Mouse (Mus musculus) limb, embryonic 14.5 days (tissue): ENCODE measurements around the gene Acbd6. TPM values are rescaled to one million over a fixed set of nuclear protein-coding genes. Genes with fewer than 3 reads are reported as not detected.

ENCODE experiments used
- ATAC-seq: fragments of 200-750 bp; cut with Nextera tagmentation; 2 replicates; pipeline ENCODE4 v1.8.0; 2017; ENCODE audit warnings: low read depth, moderate number of reproducible peaks, moderate TSS enrichment; ENCODE audit not compliant: low FRiP score
- DNase-seq: peaks from one replicate; pipeline ENCODE4 v3.0.0-alpha.2; 2015; ENCODE audit warnings: low spot score
- H3K27ac ChIP-seq: fragments of 300-500 bp; sonication (generic); replicated peaks from 2 replicates; pipeline ENCODE4 v1.5.1; 2014; ENCODE audit warnings: low read depth, mild to moderate bottlenecking, low read length, moderate library complexity, mixed read lengths
- H3K27me3 ChIP-seq: fragments of 300-500 bp; sonication (generic); 2 replicates; pipeline ENCODE4 v1.6.1; 2014; ENCODE audit warnings: low read length, mixed read lengths; ENCODE audit not compliant: control insufficient read depth, insufficient read depth
- H3K36me3 ChIP-seq: fragments of 300-500 bp; sonication (generic); 2 replicates; pipeline ENCODE4 v1.6.1; 2014; ENCODE audit warnings: mild to moderate bottlenecking, low read length, moderate library complexity, mixed read lengths; ENCODE audit not compliant: control insufficient read depth, insufficient read depth
- H3K4me1 ChIP-seq: fragments of 300-500 bp; sonication (generic); 2 replicates; pipeline ENCODE4 v1.6.1; 2014; ENCODE audit warnings: antibody characterized with exemption, low read length, mixed read lengths; ENCODE audit not compliant: control insufficient read depth, insufficient read depth
- H3K4me2 ChIP-seq: fragments of 300-500 bp; sonication (generic); replicated peaks from 2 replicates; pipeline ENCODE4 v1.6.1; 2014; ENCODE audit warnings: low read depth, mild to moderate bottlenecking, low read length, moderate library complexity; ENCODE audit not compliant: severe bottlenecking
- H3K4me3 ChIP-seq: fragments of 300-500 bp; sonication (generic); replicated peaks from 2 replicates; pipeline ENCODE4 v1.5.1; 2014; ENCODE audit warnings: low read length
- H3K9ac ChIP-seq: fragments of 300-500 bp; sonication (generic); 2 replicates; pipeline ENCODE4 v1.6.1; 2014; ENCODE audit warnings: mild to moderate bottlenecking, low read depth, low read length, moderate library complexity; ENCODE audit not compliant: severe bottlenecking
- H3K9me3 ChIP-seq: fragments of 300-500 bp; sonication (generic); 2 replicates; pipeline ENCODE4 v1.6.1; 2016; ENCODE audit warnings: low read length; ENCODE audit not compliant: control insufficient read depth
- POLR2A ChIP-seq: fragments of 200-500 bp; IDR thresholded peaks from 2 replicates; pipeline ENCODE4 v1.8.0; 2012; ENCODE audit warnings: inconsistent platforms, mild to moderate bottlenecking, moderate library complexity, borderline replicate concordance; ENCODE audit not compliant: insufficient read depth, insufficient read length; ENCODE audit errors: extremely low read depth
- WGBS: fragments of 180-500 bp; shearing (Covaris S2); extraction: QIAGEN DNeasy Blood & Tissue Kit; methylation state at CpG from one replicate; pipeline ENCODE4 v1.1.7; 2014; 5-methylcytosine and 5-hydroxymethylcytosine counted together
- polyA plus RNA-seq, 2 experiments: library from polyadenylated mRNA; depleted of rRNA in 1 of 2; stranded (reverse) in 1 of 2; unstranded in 1 of 2; fragments of >200 nt; fragmentation: Nextera tagmentation in 1 of 2; extraction: Ambion mirVana in 1 of 2; gene quantifications; 2 replicates each; pipeline versions ENCODE4 v1.2.1 to v1.2.3; 2012 to 2014

Gene Acbd6
- polyA plus RNA-seq, 2 experiments = 87.9 to 88.3 TPM

GRCm38 (mm10) chr1:155663994-155664393 is 106.1 kb downstream of the Acbd6 start:
- no peaks in the 10 kb centered on the region for H3K9me3 ChIP-seq
- no peak overlapping the region for H3K4me3 ChIP-seq
- no peak overlapping the region for H3K4me2 ChIP-seq
- H3K36me3 ChIP-seq = no peaks in the 10 kb centered on the region
- no peak overlapping the region for H3K27ac ChIP-seq
- H3K27me3 ChIP-seq = no peaks in the 10 kb centered on the region
- WGBS = 86% methylated on average over 5 of the region's 5 CpGs
- H3K4me1 ChIP-seq = no peaks in the 10 kb centered on the region
- DNase-seq (no peak), ATAC-seq (no peak)
- no peak overlapping the region for H3K9ac ChIP-seq
- TF ChIP-seq POLR2A = no peak

- H3K4me3 ChIP-seq = no peak overlapping the region
- no peak overlapping the region for H3K27ac ChIP-seq
- no peaks in the 10 kb centered on the region for H3K27me3 ChIP-seq
- H3K9me3 ChIP-seq = no peaks in the 10 kb centered on the region
- TF ChIP-seq POLR2A = no peak
- H3K4me1 ChIP-seq = no peaks in the 10 kb centered on the region
- H3K9ac ChIP-seq = no peak overlapping the region
- no peak overlapping the region for H3K4me2 ChIP-seq
- 75% methylated on average over 6 of the region's 6 CpGs for WGBS
- DNase-seq (no peak), ATAC-seq (no peak)
- no peaks in the 10 kb centered on the region for H3K36me3 ChIP-seq
Observed at GRCm38 (mm10) chr1:155675570-155675969, 117.7 kb downstream of the Acbd6 start.

- Histone ChIP-seq H3K27me3 (no peaks in the 10 kb centered on the region), H3K9ac (no peak overlapping the region), H3K9me3 (no peaks in the 10 kb centered on the region), H3K4me3 (no peak overlapping the region), H3K27ac (no peak overlapping the region), H3K36me3 (no peaks in the 10 kb centered on the region), H3K4me2 (no peak overlapping the region), H3K4me1 (no peaks in the 10 kb centered on the region)
- DNase-seq = no peak
- no peak for TF ChIP-seq POLR2A
- WGBS = 64% methylated on average over 10 of the region's 10 CpGs
- ATAC-seq = 0 out of 2 replicates have a peak, but pooled peaks have one; percentile 26
Observed at GRCm38 (mm10) chr1:155681116-155681799, 123.3 kb downstream of the Acbd6 start.

- ATAC-seq (no peak), DNase-seq (no peak)
- Histone ChIP-seq H3K9ac (no peak overlapping the region), H3K27me3 (no peaks in the 10 kb centered on the region), H3K9me3 (no peaks in the 10 kb centered on the region), H3K4me1 (0 out of 2 replicates have a peak, but pooled peaks cover 4% of the 10 kb centered on the region), H3K36me3 (no peaks in the 10 kb centered on the region), H3K4me2 (no peak overlapping the region), H3K4me3 (no peak overlapping the region), H3K27ac (no peak overlapping the region)
- WGBS = 69% methylated on average over 15 of the region's 15 CpGs
- no peak for TF ChIP-seq POLR2A
Observed at GRCm38 (mm10) chr1:155686816-155687215, 128.9 kb downstream of the Acbd6 start.

GRCm38 (mm10) chr1:155689141-155689540 is 131.2 kb downstream of the Acbd6 start:
- ATAC-seq = no peak
- Histone ChIP-seq H3K4me1 (peaks cover 15% of the 10 kb centered on the region), H3K4me3 (no peak overlapping the region), H3K9me3 (no peaks in the 10 kb centered on the region), H3K9ac (no peak overlapping the region), H3K36me3 (no peaks in the 10 kb centered on the region), H3K4me2 (no peak overlapping the region), H3K27me3 (no peaks in the 10 kb centered on the region), H3K27ac (no peak overlapping the region)
- no peak for DNase-seq
- no peak for TF ChIP-seq POLR2A
- 88% methylated on average over 4 of the region's 4 CpGs for WGBS
